Mouse (Mus musculus) kidney, postnatal 0 days (tissue): ENCODE measurements at regions not wholly inside any gene's neighbourhood (a gene's known extent, or its start where the extent isn't known, plus 50 kb on each side); places are given as distances from the start of the nearest gene placed in this dataset.

Source experiments
- ATAC-seq: fragments of 200-750 bp; cut with Nextera tagmentation; replicated peaks from 2 replicates; pipeline ENCODE4 v1.8.0; 2017; ENCODE audit warnings: low read depth, moderate number of reproducible peaks, moderate TSS enrichment, moderate library complexity; ENCODE audit not compliant: low FRiP score
- DNase-seq: peaks from one replicate; pipeline ENCODE4 v3.0.0-alpha.2; 2016; ENCODE audit warnings: low spot score
- H3K27ac ChIP-seq: fragments of 300-500 bp; sonication (generic); 2 replicates; pipeline ENCODE4 v1.5.1; 2014; ENCODE audit warnings: mild to moderate bottlenecking
- H3K27me3 ChIP-seq: fragments of 300-500 bp; sonication (generic); 2 replicates; pipeline ENCODE4 v1.6.1; 2014; ENCODE audit warnings: low read length, mixed read lengths; ENCODE audit not compliant: insufficient read depth
- H3K36me3 ChIP-seq: fragments of 300-500 bp; sonication (generic); 2 replicates; pipeline ENCODE4 v1.6.1; 2014; ENCODE audit warnings: low read length, mixed read lengths; ENCODE audit not compliant: insufficient read depth
- H3K4me1 ChIP-seq: fragments of 300-500 bp; sonication (generic); replicated peaks from 2 replicates; pipeline ENCODE4 v1.6.1; 2014; ENCODE audit warnings: antibody characterized with exemption, low read length, mixed read lengths; ENCODE audit not compliant: insufficient read depth
- H3K4me2 ChIP-seq: fragments of 300-500 bp; sonication (generic); 2 replicates; pipeline ENCODE4 v1.6.1; 2014; ENCODE audit warnings: mild to moderate bottlenecking, low read length, moderate library complexity, mixed read lengths
- H3K4me3 ChIP-seq: fragments of 300-500 bp; sonication (generic); replicated peaks from 2 replicates; pipeline ENCODE4 v1.5.1; 2014; ENCODE audit warnings: low read depth, low read length
- H3K9ac ChIP-seq: fragments of 300-500 bp; sonication (generic); 2 replicates; pipeline ENCODE4 v1.6.1; 2014; ENCODE audit warnings: low read depth, low read length
- H3K9me3 ChIP-seq: fragments of 300-500 bp; sonication (generic); replicated peaks from 2 replicates; pipeline ENCODE4 v1.6.1; 2016; ENCODE audit warnings: low read length, inconsistent platforms, mixed read lengths
- CTCF ChIP-seq: IDR thresholded peaks from 2 replicates; pipeline ENCODE4 v1.5.1; 2016; ENCODE audit warnings: antibody characterized with exemption, low read depth, mild to moderate bottlenecking, moderate library complexity
- WGBS: fragments of 180-500 bp; shearing (Covaris S2); extraction: QIAGEN DNeasy Blood & Tissue Kit; methylation state at CpG from one replicate; pipeline ENCODE4 v1.1.7; 2014; 5-methylcytosine and 5-hydroxymethylcytosine counted together

DNA sequence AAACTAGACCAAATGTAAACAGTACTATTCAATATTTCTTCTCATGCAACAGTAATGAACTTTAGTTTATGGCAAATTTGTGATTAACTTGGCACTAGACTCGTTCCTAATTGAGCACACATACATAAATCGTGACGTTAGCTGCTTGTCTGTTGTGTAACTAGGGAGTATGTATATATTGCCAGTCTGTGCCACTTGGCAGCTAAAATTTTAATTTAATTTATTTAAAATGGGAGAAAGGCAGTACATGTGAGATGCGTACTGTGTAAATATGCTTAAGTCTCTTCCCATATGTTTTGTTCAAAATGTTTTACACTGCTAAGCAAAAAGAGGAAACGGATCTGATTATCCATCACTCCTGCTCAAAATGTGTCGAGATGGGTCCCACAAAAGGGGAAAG lies 553.1 kb downstream of the Rwdd3 start:
- Histone ChIP-seq H3K27me3 (no peaks in the 10 kb centered on the region), H3K9me3 (no peaks in the 10 kb centered on the region), H3K4me2 (no peak overlapping the region), H3K9ac (no peak overlapping the region), H3K27ac (no peak overlapping the region), H3K4me1 (no peaks in the 10 kb centered on the region), H3K36me3 (no peaks in the 10 kb centered on the region), H3K4me3 (no peak overlapping the region)
- TF ChIP-seq CTCF = no peak
- ATAC-seq (no peak), DNase-seq (no peak)
- WGBS = 63% methylated on average over 6 of the region's 6 CpGs

DNA sequence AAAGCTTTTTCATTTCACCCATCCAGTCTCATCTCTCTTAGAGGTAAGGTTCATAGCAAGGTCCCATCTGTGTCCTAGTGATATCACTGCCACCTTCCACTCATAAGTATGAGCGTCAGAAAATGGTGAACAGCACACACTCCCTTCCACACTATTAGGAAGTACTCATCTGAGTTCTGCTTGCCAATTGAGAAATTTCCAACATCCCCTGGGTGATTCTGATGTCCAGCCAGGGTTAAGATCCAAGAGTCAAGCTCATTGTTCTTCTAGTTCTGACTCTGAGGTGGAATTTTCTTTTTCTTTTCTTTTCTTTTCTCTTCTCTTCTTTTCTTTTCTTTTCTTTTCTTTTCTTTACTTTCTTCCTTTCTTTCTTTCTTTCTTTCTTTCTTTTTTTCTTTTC lies 577.3 kb downstream of the Rwdd3 start:
- H3K9me3 ChIP-seq = no peaks in the 10 kb centered on the region
- H3K4me1 ChIP-seq = no peaks in the 10 kb centered on the region
- ATAC-seq (no peak), DNase-seq (no peak)
- H3K36me3 ChIP-seq = no peaks in the 10 kb centered on the region
- 94% methylated on average over 1 of the region's 1 CpGs for WGBS
- no peak overlapping the region for H3K4me2 ChIP-seq
- H3K27me3 ChIP-seq = no peaks in the 10 kb centered on the region
- H3K27ac ChIP-seq = no peak overlapping the region
- no peak overlapping the region for H3K4me3 ChIP-seq
- no peak for TF ChIP-seq CTCF
- H3K9ac ChIP-seq = no peak overlapping the region

DNA sequence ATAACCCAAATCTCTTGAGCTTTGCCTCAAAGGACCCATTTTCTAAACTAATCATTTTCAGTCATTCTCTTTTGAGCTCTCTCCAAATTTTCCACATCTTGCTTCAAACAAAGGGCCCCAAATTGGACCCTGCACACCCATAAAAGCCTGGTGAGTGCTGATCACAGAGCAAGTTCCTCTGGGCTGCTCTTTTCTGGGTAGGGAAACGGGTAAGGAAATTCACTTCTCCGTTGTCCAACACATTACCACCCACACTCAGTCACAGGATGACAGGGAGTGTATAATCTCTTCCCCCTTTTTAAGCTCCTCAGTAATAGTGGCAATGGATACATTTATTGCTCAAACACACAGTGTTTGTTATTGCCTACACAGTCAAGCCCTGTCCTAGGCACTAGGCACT lies 580.3 kb downstream of the Rwdd3 start:
- Histone ChIP-seq H3K4me1 (no peaks in the 10 kb centered on the region), H3K27ac (no peak overlapping the region), H3K9ac (no peak overlapping the region), H3K36me3 (no peaks in the 10 kb centered on the region), H3K4me2 (no peak overlapping the region), H3K9me3 (no peaks in the 10 kb centered on the region), H3K27me3 (no peaks in the 10 kb centered on the region), H3K4me3 (no peak overlapping the region)
- WGBS = 57% methylated on average over 2 of the region's 2 CpGs
- ATAC-seq (no peak), DNase-seq (no peak)
- TF ChIP-seq CTCF = no peak

DNA sequence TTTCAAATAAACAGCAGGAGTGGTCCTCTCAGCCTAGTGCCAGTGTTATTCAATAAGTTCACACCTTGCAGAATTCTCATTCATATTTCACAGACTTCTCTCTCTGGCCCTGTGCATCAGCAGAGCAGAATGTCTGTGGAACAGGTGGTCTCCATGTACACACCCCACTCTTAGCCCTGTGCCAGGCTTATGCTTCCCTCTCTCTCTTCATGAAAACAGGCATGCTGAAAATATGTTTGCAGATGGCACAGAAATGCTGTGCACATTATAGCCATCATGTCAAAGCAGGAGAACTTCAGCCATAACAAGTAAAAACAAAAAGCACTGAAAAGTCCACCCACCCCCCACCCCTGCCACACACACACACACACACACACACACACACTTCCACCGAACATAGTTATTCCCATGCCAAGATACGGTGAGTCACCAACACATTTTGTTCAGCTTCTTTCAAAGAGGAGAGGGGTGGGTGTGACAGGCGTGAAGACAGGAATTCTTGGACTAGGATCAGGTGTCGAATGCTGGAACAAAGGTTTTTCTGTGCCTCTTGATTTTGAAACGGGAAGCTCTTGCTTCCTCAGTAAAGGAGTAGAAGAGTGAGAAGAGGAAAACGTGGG lies 600.6 kb downstream of the Rwdd3 start:
- no peaks in the 10 kb centered on the region for H3K36me3 ChIP-seq
- H3K4me1 ChIP-seq = no peaks in the 10 kb centered on the region
- WGBS = 24% methylated on average over 6 of the region's 6 CpGs
- no peak overlapping the region for H3K9ac ChIP-seq
- no peak overlapping the region for H3K4me2 ChIP-seq
- H3K4me3 ChIP-seq = no peak overlapping the region
- H3K27ac ChIP-seq = no peak overlapping the region
- DNase-seq (no peak), ATAC-seq (no peak)
- TF ChIP-seq CTCF = no peak
- no peaks in the 10 kb centered on the region for H3K9me3 ChIP-seq
- no peaks in the 10 kb centered on the region for H3K27me3 ChIP-seq

DNA sequence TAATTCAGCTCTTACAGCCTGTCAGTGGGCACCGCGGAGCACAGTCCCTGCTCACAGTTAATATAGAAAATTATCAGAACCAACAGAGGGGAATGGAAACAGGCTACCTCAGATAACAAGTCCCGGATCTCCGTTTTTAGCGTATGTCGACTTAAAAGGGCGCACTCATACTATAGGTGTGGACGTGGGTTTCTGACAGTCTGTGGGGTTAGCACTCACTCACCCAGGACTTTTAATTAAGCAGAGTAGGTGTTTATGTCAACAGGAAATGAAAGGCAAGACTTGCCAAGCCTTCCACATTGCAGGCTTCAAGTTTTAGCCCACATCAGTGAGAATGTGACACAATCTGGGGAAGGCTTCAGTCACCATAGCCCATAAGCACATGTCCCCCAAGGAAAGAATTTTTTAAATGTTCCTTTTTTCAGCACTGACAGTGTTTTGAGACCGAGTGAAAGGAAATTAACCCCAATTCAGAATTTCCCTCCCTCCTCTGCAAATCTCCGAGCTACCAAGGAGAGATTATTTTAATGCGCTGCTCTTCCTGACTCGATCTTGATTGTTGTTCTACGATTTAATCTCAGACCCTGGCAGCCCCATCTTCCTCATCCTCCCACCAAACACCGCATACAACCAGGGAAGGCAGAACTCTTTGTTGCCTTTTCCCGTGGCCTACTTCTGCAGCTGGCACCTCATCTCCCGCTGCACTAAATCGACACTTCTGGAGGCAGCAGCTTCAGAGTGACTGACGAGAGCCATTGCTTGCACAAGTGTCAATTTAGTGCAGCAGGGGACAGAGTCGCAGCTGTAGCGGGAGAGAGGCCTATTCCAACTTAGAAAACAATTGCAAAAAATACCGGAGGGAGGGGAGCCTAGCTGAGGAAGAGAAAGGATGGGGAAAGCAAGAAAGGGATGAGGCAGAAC lies 629.7 kb downstream of the Rwdd3 start:
- H3K4me3 ChIP-seq = no peak overlapping the region
- H3K36me3 ChIP-seq = no peaks in the 10 kb centered on the region
- no peak overlapping the region for H3K9ac ChIP-seq
- 40% methylated on average over 21 of the region's 21 CpGs for WGBS
- TF ChIP-seq CTCF = no peak
- no peak for ATAC-seq
- H3K9me3 ChIP-seq = no peaks in the 10 kb centered on the region
- no peaks in the 10 kb centered on the region for H3K4me1 ChIP-seq
- H3K27ac ChIP-seq = no peak overlapping the region
- H3K4me2 ChIP-seq = no peak overlapping the region
- H3K27me3 ChIP-seq = no peaks in the 10 kb centered on the region
- DNase-seq = no peak

DNA sequence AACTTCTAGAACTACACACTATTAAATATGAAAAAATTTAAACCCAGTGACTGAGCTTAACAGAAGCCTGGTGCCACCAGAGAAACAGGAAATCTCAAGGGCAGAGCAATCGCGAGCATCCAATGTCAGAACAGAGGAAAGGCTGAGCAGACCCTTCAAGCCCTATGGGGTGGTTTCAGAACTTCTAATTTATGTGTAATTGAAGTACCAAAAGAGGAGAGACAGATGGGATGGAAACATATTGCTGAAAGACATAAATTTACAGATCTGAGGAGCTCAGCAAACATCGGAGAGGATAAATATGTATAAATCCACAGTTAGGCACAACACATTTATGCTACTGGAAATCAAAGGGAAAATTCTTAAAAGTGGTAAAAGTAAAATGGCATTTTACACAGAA lies 637.6 kb downstream of the Rwdd3 start:
- no peak overlapping the region for H3K4me2 ChIP-seq
- no peak for TF ChIP-seq CTCF

More for the DNA sequence above, 637.6 kb downstream of the Rwdd3 start:
- Histone ChIP-seq H3K36me3 (no peaks in the 10 kb centered on the region), H3K4me1 (no peaks in the 10 kb centered on the region), H3K27ac (no peak overlapping the region), H3K9me3 (no peaks in the 10 kb centered on the region), H3K9ac (no peak overlapping the region), H3K27me3 (no peaks in the 10 kb centered on the region), H3K4me3 (no peak overlapping the region)
- no peak for DNase-seq
- ATAC-seq = no peak
- WGBS = 79% methylated on average over 3 of the region's 3 CpGs
